Mouse (Mus musculus) G1E (cell line): ENCODE measurements around the gene Tbxas1.

Experiments used
- CTCF ChIP-seq: IDR thresholded peaks from 2 replicates; pipeline ENCODE4 v1.5.1; 2012; ENCODE audit warnings: low read depth, low read length, inconsistent platforms, mixed read lengths
- GATA1 ChIP-seq: IDR thresholded peaks from 2 replicates; pipeline ENCODE4 v1.6.1; 2012; ENCODE audit warnings: borderline replicate concordance, low read length, inconsistent platforms, mixed read lengths
- POLR2AphosphoS5 ChIP-seq: IDR thresholded peaks from 2 replicates; pipeline ENCODE4 v1.6.1; 2012; ENCODE audit warnings: low read depth, low read length, inconsistent platforms; ENCODE audit not compliant: insufficient replicate concordance
- TAL1 ChIP-seq: conservative IDR thresholded peaks from 2 replicates; pipeline ENCODE4 v1.6.1; 2012; ENCODE audit warnings: low read depth, low read length, inconsistent platforms, mixed read lengths

GRCm38 (mm10) chr6:38921095-38921809 is 46.0 kb downstream of the Tbxas1 start:
- TF ChIP-seq CTCF (no peak), GATA1 (no peak), TAL1 (peak; percentile 94), POLR2AphosphoS5 (no peak)
